Mouse (Mus musculus): ENCODE measurements around the gene Mcm9. TPM values are rescaled to one million over a fixed set of nuclear protein-coding genes. Genes with fewer than 3 reads are reported as not detected.
"Not testable (repeated sequence)": the region's sequence is repeated elsewhere in the genome, so short reads cannot be mapped to it uniquely, and the experiment has no call there.

Mcm9 gene
- polyA plus RNA-seq (2015; fragmentation: Nextera tagmentation; extraction: Ambion mirVana): 9.9 and 10.0 TPM in 2 replicates

GRCm38 (mm10) chr10:53630339-53630738 is at the start of gene Mcm9:
TSS of gene Mcm9 (minus strand) at chr10:53630439.
- DNase-seq (ENCODE audit: low spot score): not testable (repeated sequence)

- DNase-seq (ENCODE audit: low spot score): no peak
Measured at GRCm38 (mm10) chr10:53661788-53662187, 31.5 kb upstream of the Mcm9 start.

- not testable (repeated sequence) for DNase-seq (ENCODE audit: low spot score)
Measured at GRCm38 (mm10) chr10:53654239-53654638, 24.0 kb upstream of the Mcm9 start.

- no peak for DNase-seq (ENCODE audit: low spot score)
Measured at GRCm38 (mm10) chr10:53650683-53651082, 20.4 kb upstream of the Mcm9 start.

- DNase-seq (ENCODE audit: low spot score): peak; percentile 38
Measured at GRCm38 (mm10) chr10:53641507-53641906, 11.3 kb upstream of the Mcm9 start.

- no peak for DNase-seq (ENCODE audit: low spot score)
Measured at GRCm38 (mm10) chr10:53635246-53635971, 5.2 kb upstream of the Mcm9 start.

GRCm38 (mm10) chr10:53634160-53634559 is 3.9 kb upstream of the Mcm9 start:
- DNase-seq (ENCODE audit: low spot score): no peak

GRCm38 (mm10) chr10:53629918-53630250 is 355 bp downstream of the Mcm9 start:
- peak; percentile 93 for DNase-seq (ENCODE audit: low spot score)

GRCm38 (mm10) chr10:53629247-53629917 is 857 bp downstream of the Mcm9 start:
- DNase-seq (ENCODE audit: low spot score): peak; percentile 93

GRCm38 (mm10) chr10:53615850-53616616 is 14.2 kb downstream of the Mcm9 start:
- no peak for DNase-seq (ENCODE audit: low spot score)

GRCm38 (mm10) chr10:53613955-53614354 is 16.3 kb downstream of the Mcm9 start:
- DNase-seq (ENCODE audit: low spot score): no peak

- no peak for DNase-seq (ENCODE audit: low spot score)
Measured at GRCm38 (mm10) chr10:53612172-53612571, 18.1 kb downstream of the Mcm9 start.

GRCm38 (mm10) chr10:53608274-53608673 is 22.0 kb downstream of the Mcm9 start:
- no peak for DNase-seq (ENCODE audit: low spot score)

- DNase-seq (ENCODE audit: low spot score): no peak
Measured at GRCm38 (mm10) chr10:53605328-53605727, 24.9 kb downstream of the Mcm9 start.

- DNase-seq (ENCODE audit: low spot score): peak; percentile 43
Measured at GRCm38 (mm10) chr10:53598821-53599220, 31.4 kb downstream of the Mcm9 start.

GRCm38 (mm10) chr10:53597121-53597881 is 32.9 kb downstream of the Mcm9 start:
- DNase-seq (ENCODE audit: low spot score): peak; percentile 59

- DNase-seq (ENCODE audit: low spot score): peak; percentile 97
Measured at GRCm38 (mm10) chr10:53596677-53597120, 33.5 kb downstream of the Mcm9 start, which contains the start of gene Asf1a. TSS of gene Asf1a (plus strand) at chr10:53596757.

GRCm38 (mm10) chr10:53595744-53596676 is 34.2 kb downstream of the Mcm9 start:
- peak; percentile 37 for DNase-seq (ENCODE audit: low spot score)

- DNase-seq (ENCODE audit: low spot score): no peak
Measured at GRCm38 (mm10) chr10:53585777-53586176, 44.5 kb downstream of the Mcm9 start.

GRCm38 (mm10) chr10:53581087-53581486 is 49.2 kb downstream of the Mcm9 start:
- DNase-seq (ENCODE audit: low spot score): no peak
